Mouse (Mus musculus) midbrain, embryonic 13.5 days (tissue): ENCODE measurements at regions not wholly inside any gene's neighbourhood (a gene's known extent, or its start where the extent isn't known, plus 50 kb on each side); places are given as distances from the start of the nearest gene placed in this dataset.
"Not testable (repeated sequence)": the region's sequence is repeated elsewhere in the genome, so short reads cannot be mapped to it uniquely, and the experiment has no call there.

Source experiments
- ATAC-seq: fragments of 200-750 bp; cut with Nextera tagmentation; 2 replicates; pipeline ENCODE4 v1.8.0; 2017; ENCODE audit warnings: mild to moderate bottlenecking, moderate TSS enrichment, moderate library complexity
- H3K27ac ChIP-seq: fragments of 300-500 bp; sonication (generic); 2 replicates; pipeline ENCODE4 v1.5.1; 2015; ENCODE audit warnings: inconsistent platforms, mild to moderate bottlenecking, moderate library complexity
- H3K27me3 ChIP-seq: fragments of 300-500 bp; sonication (generic); 2 replicates; pipeline ENCODE4 v1.6.1; 2015; ENCODE audit warnings: mild to moderate bottlenecking, inconsistent platforms
- H3K36me3 ChIP-seq: fragments of 300-500 bp; sonication (generic); 2 replicates; pipeline ENCODE4 v1.6.1; 2015; ENCODE audit warnings: mild to moderate bottlenecking, inconsistent platforms
- H3K4me1 ChIP-seq: fragments of 300-500 bp; sonication (generic); replicated peaks from 2 replicates; pipeline ENCODE4 v1.6.1; 2015; ENCODE audit warnings: inconsistent platforms
- H3K4me2 ChIP-seq: fragments of 300-500 bp; sonication (generic); replicated peaks from 2 replicates; pipeline ENCODE4 v1.6.1; 2015; ENCODE audit warnings: moderate library complexity, mild to moderate bottlenecking, inconsistent platforms
- H3K4me3 ChIP-seq: fragments of 300-500 bp; sonication (generic); replicated peaks from 2 replicates; pipeline ENCODE4 v1.5.1; 2015; ENCODE audit warnings: mild to moderate bottlenecking, inconsistent platforms
- H3K9ac ChIP-seq: fragments of 300-500 bp; sonication (generic); replicated peaks from 2 replicates; pipeline ENCODE4 v1.6.1; 2015; ENCODE audit warnings: mild to moderate bottlenecking, inconsistent platforms
- H3K9me3 ChIP-seq: fragments of 300-500 bp; sonication (generic); 2 replicates; pipeline ENCODE4 v1.6.1; 2016; ENCODE audit warnings: mild to moderate bottlenecking, inconsistent platforms
- WGBS: fragments of 180-500 bp; shearing (Covaris S2); methylation state at CpG from one replicate; pipeline ENCODE4 v1.1.7; 2015; 5-methylcytosine and 5-hydroxymethylcytosine counted together

GRCm38 (mm10) chr2:129912556-129912955 is 99.6 kb upstream of the Tgm3 start:
- no peak for ATAC-seq
- WGBS: 78% methylated on average over 8 of the region's 8 CpGs
- no peak overlapping the region for H3K9ac ChIP-seq

GRCm38 (mm10) chr2:129914261-129914660 is 97.9 kb upstream of the Tgm3 start:
- no peak overlapping the region for H3K27ac ChIP-seq
- no peak overlapping the region for H3K4me3 ChIP-seq
- H3K4me1 ChIP-seq: peaks cover 16% of the 10 kb centered on the region
- 0 out of 2 replicates have a peak, but pooled peaks cover 3% of the 10 kb centered on the region for H3K9me3 ChIP-seq
- peaks cover 42% of the 10 kb centered on the region for H3K27me3 ChIP-seq
- H3K9ac ChIP-seq: no peak overlapping the region
- ATAC-seq: no peak
- 86% methylated on average over 8 of the region's 8 CpGs for WGBS
- no peaks in the 10 kb centered on the region for H3K36me3 ChIP-seq
- no peak overlapping the region for H3K4me2 ChIP-seq

More at GRCm38 (mm10) chr2:129912556-129912955, 99.6 kb upstream of the Tgm3 start:
- H3K27me3 ChIP-seq: peaks cover 45% of the 10 kb centered on the region
- 0 out of 2 replicates have a peak, but pooled peaks cover 3% of the 10 kb centered on the region for H3K9me3 ChIP-seq
- H3K36me3 ChIP-seq: no peaks in the 10 kb centered on the region
- H3K4me2 ChIP-seq: no peak overlapping the region
- no peak overlapping the region for H3K4me3 ChIP-seq
- no peak overlapping the region for H3K27ac ChIP-seq
- H3K4me1 ChIP-seq: peaks cover 25% of the 10 kb centered on the region

GRCm38 (mm10) chr2:129916411-129916810 is 95.7 kb upstream of the Tgm3 start:
- Histone ChIP-seq H3K9ac (no peak overlapping the region), H3K36me3 (no peaks in the 10 kb centered on the region), H3K9me3 (0 out of 2 replicates have a peak, but pooled peaks cover 3% of the 10 kb centered on the region), H3K27me3 (peaks cover 33% of the 10 kb centered on the region), H3K4me2 (no peak overlapping the region), H3K27ac (no peak overlapping the region), H3K4me3 (no peak overlapping the region), H3K4me1 (peaks cover 3% of the 10 kb centered on the region)
- ATAC-seq: no peak
- WGBS: 91% methylated on average over 7 of the region's 7 CpGs

GRCm38 (mm10) chr2:129918141-129918790 is 93.9 kb upstream of the Tgm3 start:
- H3K4me1 ChIP-seq: no peaks in the 10 kb centered on the region
- no peak overlapping the region for H3K9ac ChIP-seq
- H3K36me3 ChIP-seq: no peaks in the 10 kb centered on the region
- ATAC-seq: no peak
- peaks cover 15% of the 10 kb centered on the region for H3K27me3 ChIP-seq
- H3K4me2 ChIP-seq: no peak overlapping the region
- H3K27ac ChIP-seq: no peak overlapping the region
- H3K9me3 ChIP-seq: 0 out of 2 replicates have a peak, but pooled peaks cover 3% of the 10 kb centered on the region
- H3K4me3 ChIP-seq: no peak overlapping the region
- 87% methylated on average over 9 of the region's 9 CpGs for WGBS

- WGBS: 93% methylated on average over 4 of the region's 4 CpGs
- Histone ChIP-seq H3K4me1 (no peaks in the 10 kb centered on the region), H3K9me3 (0 out of 2 replicates have a peak, but pooled peaks cover 3% of the 10 kb centered on the region), H3K27me3 (peaks cover 5% of the 10 kb centered on the region; the same call in 1 of the 2 replicates), H3K36me3 (no peaks in the 10 kb centered on the region), H3K4me2 (no peak overlapping the region), H3K9ac (no peak overlapping the region), H3K4me3 (no peak overlapping the region), H3K27ac (no peak overlapping the region)
- ATAC-seq: no peak
These were observed 92.6 kb upstream of the Tgm3 start for GRCm38 (mm10) chr2:129919551-129919950.

GRCm38 (mm10) chr2:129927218-129927617 is 84.9 kb upstream of the Tgm3 start:
- Histone ChIP-seq H3K4me1 (no peaks in the 10 kb centered on the region), H3K4me3 (no peak overlapping the region), H3K9me3 (no peaks in the 10 kb centered on the region), H3K27me3 (no peaks in the 10 kb centered on the region), H3K27ac (no peak overlapping the region), H3K9ac (no peak overlapping the region), H3K36me3 (no peaks in the 10 kb centered on the region), H3K4me2 (no peak overlapping the region)
- no peak for ATAC-seq
- 91% methylated on average over 2 of the region's 2 CpGs for WGBS

GRCm38 (mm10) chr2:129933578-129933977 is 78.6 kb upstream of the Tgm3 start:
- Histone ChIP-seq H3K4me2 (no peak overlapping the region), H3K4me1 (no peaks in the 10 kb centered on the region), H3K9me3 (no peaks in the 10 kb centered on the region), H3K27ac (no peak overlapping the region), H3K4me3 (no peak overlapping the region), H3K27me3 (no peaks in the 10 kb centered on the region), H3K9ac (no peak overlapping the region), H3K36me3 (no peaks in the 10 kb centered on the region)
- 90% methylated on average over 1 of the region's 1 CpGs for WGBS
- no peak for ATAC-seq

- Histone ChIP-seq H3K36me3 (no peaks in the 10 kb centered on the region), H3K4me1 (peaks cover 2% of the 10 kb centered on the region; the same call in 1 of the 2 replicates), H3K4me2 (no peak overlapping the region), H3K27me3 (no peaks in the 10 kb centered on the region), H3K4me3 (no peak overlapping the region), H3K9me3 (no peaks in the 10 kb centered on the region), H3K27ac (no peak overlapping the region), H3K9ac (no peak overlapping the region)
- WGBS: 91% methylated on average over 4 of the region's 4 CpGs
- no peak for ATAC-seq
These were observed 69.3 kb upstream of the Tgm3 start for GRCm38 (mm10) chr2:129942824-129943223.

- H3K4me3 ChIP-seq: peak overlapping the region; percentile 18
- no peaks in the 10 kb centered on the region for H3K9me3 ChIP-seq
- H3K4me1 ChIP-seq: peaks cover 5% of the 10 kb centered on the region; the same call in 1 of the 2 replicates
- WGBS: 37% methylated on average over 20 of the region's 20 CpGs
- peak overlapping the region; percentile 50; the same call in 1 of the 2 replicates for H3K9ac ChIP-seq
- H3K27me3 ChIP-seq: no peaks in the 10 kb centered on the region
- peak overlapping the region; percentile 45 for H3K4me2 ChIP-seq
- ATAC-seq: no peak
- no peaks in the 10 kb centered on the region for H3K36me3 ChIP-seq
- H3K27ac ChIP-seq: no peak overlapping the region
These were observed 64.1 kb upstream of the Tgm3 start for GRCm38 (mm10) chr2:129947847-129948553.

- not testable (repeated sequence) for H3K27ac ChIP-seq, H3K9me3 ChIP-seq, H3K4me1 ChIP-seq, H3K4me2 ChIP-seq, H3K27me3 ChIP-seq, ATAC-seq, H3K9ac ChIP-seq, H3K4me3 ChIP-seq, H3K36me3 ChIP-seq
- 92% methylated on average over 6 of the region's 6 CpGs for WGBS
These were observed 62.4 kb upstream of the Tgm3 start for GRCm38 (mm10) chr2:129949786-129950185.

- H3K9ac ChIP-seq: no peak overlapping the region
- no peaks in the 10 kb centered on the region for H3K36me3 ChIP-seq
- peaks cover 5% of the 10 kb centered on the region; the same call in 1 of the 2 replicates for H3K4me1 ChIP-seq
- H3K27ac ChIP-seq: no peak overlapping the region
- no peak overlapping the region for H3K4me3 ChIP-seq
- WGBS: 88% methylated on average over 4 of the region's 4 CpGs
- ATAC-seq: no peak
- H3K27me3 ChIP-seq: no peaks in the 10 kb centered on the region
- H3K9me3 ChIP-seq: no peaks in the 10 kb centered on the region
- H3K4me2 ChIP-seq: no peak overlapping the region
These were observed 59.7 kb upstream of the Tgm3 start for GRCm38 (mm10) chr2:129952486-129952885.

GRCm38 (mm10) chr2:129955260-129955691 is 56.9 kb upstream of the Tgm3 start:
- Histone ChIP-seq H3K4me1 (no peaks in the 10 kb centered on the region), H3K27ac (no peak overlapping the region), H3K9ac (no peak overlapping the region), H3K27me3 (no peaks in the 10 kb centered on the region), H3K4me3 (no peak overlapping the region), H3K36me3 (no peaks in the 10 kb centered on the region), H3K4me2 (no peak overlapping the region), H3K9me3 (no peaks in the 10 kb centered on the region)
- WGBS: 84% methylated on average over 8 of the region's 8 CpGs
- ATAC-seq: no peak
